ENCODE assay signal across 17 mouse cellular contexts in the genomic region with DNA sequence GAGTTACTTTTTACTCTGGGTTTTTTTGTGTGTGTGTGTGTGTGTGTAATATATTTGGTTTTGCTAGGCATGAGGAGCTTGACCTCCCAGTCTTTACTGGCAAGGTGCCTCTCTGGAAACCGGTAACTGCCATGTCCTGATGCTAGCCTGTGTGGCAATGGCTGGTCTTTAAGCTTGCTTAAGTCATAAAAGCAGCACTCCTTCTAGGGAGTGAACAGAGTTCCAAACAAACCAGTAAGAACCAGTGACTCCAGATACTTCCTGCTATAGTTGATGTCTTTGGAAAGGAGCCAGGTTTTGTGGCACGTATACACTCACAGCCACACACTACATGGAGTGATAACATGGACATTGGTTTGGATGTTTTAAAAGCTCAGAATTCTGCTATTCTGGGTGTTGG. TPM values are rescaled to one million over a fixed set of nuclear protein-coding genes. Genes with fewer than 3 reads are reported as not detected.
DNase-seq lines count a peak whose midpoint lies in the region; ATAC-seq and TF ChIP-seq lines count a peak whose summit lies in the region.
"Had no signal": no experiment of that assay in that cellular context is flagged by ENCODE, and none has a peak within 500 bp of the region (broad histone marks: within the 10 kb centered on the region; RNA-seq: fewer than 3 reads in every experiment).

No protein-coding gene starts in this region.

- TF ChIP-seq POLR2A in MEL (IDR thresholded peaks at IDR 0.05; ENCODE audit: control insufficient read depth in 1 of 2, insufficient read depth in 1 of 2, low read depth in 1 of 2, low read length in 2 of 2, poor library complexity in 1 of 2), result no peak
- TF ChIP-seq POLR2A in small intestine, adult 2 months (IDR thresholded peaks at IDR 0.05; ENCODE audit: low read depth, low read length), result no peak

- 65% methylated on average over 2 of the region's 2 CpGs for WGBS in lung, embryonic 14.5 days
- WGBS in small intestine, adult 2 months, result 18% methylated on average over 2 of the region's 2 CpGs

- H3K4me3 ChIP-seq in lung, embryonic 14.5 days (ENCODE audit: low read depth, low read length), result no peak overlapping the region
- H3K4me3 ChIP-seq in MEL (ENCODE audit: control insufficient read depth in 1 of 2, insufficient read depth in 1 of 2, low read depth in 2 of 2, low read length in 2 of 2), result no peak overlapping the region
- H3K4me3 ChIP-seq in small intestine, adult 2 months (ENCODE audit: low read depth, low read length), result no peak overlapping the region
- H3K4me3 ChIP-seq: hindbrain, embryonic 13.5 days; kidney, embryonic 15.5 days; limb, embryonic 13.5 days had no signal

- no peak for TF ChIP-seq EP300 in MEL (IDR thresholded peaks at IDR 0.05; ENCODE audit: low read depth in 1 of 2, low read length in 2 of 2)

- no peaks in the 10 kb centered on the region for H3K9me3 ChIP-seq in lung, embryonic 14.5 days (ENCODE audit: low read depth, low read length)
- no peaks in the 10 kb centered on the region for H3K9me3 ChIP-seq in MEL (replicated peaks; ENCODE audit: insufficient read depth, low read length)
- H3K9me3 ChIP-seq: hindbrain, embryonic 13.5 days; kidney, embryonic 15.5 days; limb, embryonic 13.5 days had no signal

- no peak for TF ChIP-seq RAD21 in MEL (IDR thresholded peaks at IDR 0.05; ENCODE audit: low read depth, low read length)

- TF ChIP-seq CTCF in lung, embryonic 14.5 days (IDR thresholded peaks at IDR 0.05; ENCODE audit: low read depth), result no peak
- no peak; a peak in 1 of 6 replicates for TF ChIP-seq CTCF in MEL (IDR thresholded peaks at IDR 0.05 in 2 of 3, conservative IDR thresholded peaks at IDR 0.05 in 1 of 3; ENCODE audit: control insufficient read depth in 1 of 3, insufficient read depth in 1 of 3, low read depth in 2 of 3, low read length in 3 of 3, poor library complexity in 1 of 3, severe bottlenecking in 1 of 3)
- no peak for TF ChIP-seq CTCF in small intestine, adult 2 months (IDR thresholded peaks at IDR 0.05; ENCODE audit: extremely low read depth, insufficient read length, insufficient replicate concordance, low read depth, low read length)

- no peaks in the 10 kb centered on the region for H3K36me3 ChIP-seq in lung, embryonic 14.5 days (ENCODE audit: insufficient read depth)
- peaks cover 15 to 16% of the 10 kb centered on the region in 2 experiments for H3K36me3 ChIP-seq in MEL (ENCODE audit: control insufficient read depth in 1 of 2, insufficient read depth in 2 of 2, low read length in 2 of 2)
- peaks cover 11% of the 10 kb centered on the region for H3K36me3 ChIP-seq in small intestine, adult 2 months (ENCODE audit: control insufficient read depth, insufficient read depth, low read length)

- H3K4me2 ChIP-seq in lung, embryonic 14.5 days, result no peak overlapping the region
- H3K4me2 ChIP-seq: hindbrain, embryonic 13.5 days; kidney, embryonic 15.5 days; limb, embryonic 13.5 days had no signal

- peak; percentile 36 for DNase-seq in lung, embryonic 14.5 days
- no peak for DNase-seq in lung, postnatal 36 days
- peak; percentile 80 for DNase-seq in MEL (ENCODE audit: low read depth, low spot score)
- DNase-seq in fat pad, adult 2 months (ENCODE audit: extremely low read depth, low read depth, low spot score), result peak; percentile 91
- no peak for DNase-seq in embryo, embryonic 10.5 days (ENCODE audit: low spot score)
- DNase-seq in kidney, postnatal 4 days, result no peak
- DNase-seq: adrenal gland, adult 2 months; cerebellum, adult 18-20 months; cerebellum, postnatal 14 days; embryo, embryonic 11 days; forebrain, postnatal 0 days; kidney, postnatal 36 days; lung, postnatal 4 days had no signal

- H3K27me3 ChIP-seq in lung, embryonic 14.5 days (ENCODE audit: insufficient read depth, low read length), result no peaks in the 10 kb centered on the region
- no peaks in the 10 kb centered on the region for H3K27me3 ChIP-seq in MEL (ENCODE audit: control insufficient read depth in 1 of 2, insufficient read depth in 2 of 2, low read length in 2 of 2)
- no peaks in the 10 kb centered on the region for H3K27me3 ChIP-seq in small intestine, adult 2 months (ENCODE audit: control insufficient read depth, insufficient read depth, low read length)
- H3K27me3 ChIP-seq: hindbrain, embryonic 13.5 days; kidney, embryonic 15.5 days; limb, embryonic 13.5 days had no signal

- H3K4me1 ChIP-seq in lung, embryonic 14.5 days (ENCODE audit: insufficient read depth), result 0 out of 2 replicates have a peak, but pooled peaks cover 7% of the 10 kb centered on the region
- peaks cover 0 to 4% of the 10 kb centered on the region in 2 experiments; a peak in 1 of 4 replicates for H3K4me1 ChIP-seq in MEL (ENCODE audit: control insufficient read depth in 1 of 2, insufficient read depth in 2 of 2, low read length in 2 of 2)
- H3K4me1 ChIP-seq in small intestine, adult 2 months (ENCODE audit: control insufficient read depth, insufficient read depth, insufficient read length, low read length), result peaks cover 11% of the 10 kb centered on the region

- no peak overlapping the region for H3K9ac ChIP-seq in lung, embryonic 14.5 days
- H3K9ac ChIP-seq in MEL (ENCODE audit: control insufficient read depth, low read depth, low read length, poor library complexity, severe bottlenecking), result no peak overlapping the region
- H3K9ac ChIP-seq: forebrain, postnatal 0 days; hindbrain, embryonic 13.5 days; kidney, embryonic 15.5 days; limb, embryonic 13.5 days had no signal

- no peak for ATAC-seq in lung, embryonic 14.5 days (ENCODE audit: insufficient read depth)
- ATAC-seq: forebrain, postnatal 0 days had no signal

- no peak overlapping the region for H3K27ac ChIP-seq in lung, embryonic 14.5 days (ENCODE audit: low read depth)
- no peak overlapping the region for H3K27ac ChIP-seq in MEL (ENCODE audit: control insufficient read depth, low read depth, low read length)
- H3K27ac ChIP-seq in small intestine, adult 2 months (ENCODE audit: insufficient read depth, low read depth, low read length), result 0 out of 2 replicates have a peak overlapping the region, but pooled peaks have one; percentile 12
- H3K27ac ChIP-seq: hindbrain, embryonic 13.5 days; kidney, embryonic 15.5 days; limb, embryonic 13.5 days had no signal

- peaks cover 69% of the 10 kb centered on the region for H3K79me2 ChIP-seq in MEL (ENCODE audit: control insufficient read depth, insufficient read depth, low read length, poor library complexity)

TF ChIP-seq in MEL, 35 proteins besides CTCF, POLR2A, EP300 and RAD21:
- no peak for TF ChIP-seq USF2 (IDR thresholded peaks at IDR 0.05; ENCODE audit: borderline replicate concordance in 1 of 2, insufficient read depth in 1 of 2, low read depth in 1 of 2, low read length in 2 of 2)
- TF ChIP-seq NELFE (IDR thresholded peaks at IDR 0.05; ENCODE audit: low read depth, low read length), result no peak
- no peak for TF ChIP-seq BHLHE40 (IDR thresholded peaks at IDR 0.05; ENCODE audit: borderline replicate concordance, low read depth, low read length)
- no peak for TF ChIP-seq SIN3A (IDR thresholded peaks at IDR 0.05; ENCODE audit: low read length)
- no peak for TF ChIP-seq GABPA (IDR thresholded peaks at IDR 0.05; ENCODE audit: low read depth, low read length)
- TF ChIP-seq ZKSCAN1 (IDR thresholded peaks at IDR 0.05; ENCODE audit: low read depth, low read length), result no peak
- no peak for TF ChIP-seq GATA1 (IDR thresholded peaks at IDR 0.05; ENCODE audit: low read depth, low read length)
- no peak for TF ChIP-seq NRF1 (IDR thresholded peaks at IDR 0.05; ENCODE audit: insufficient read depth, low read depth, low read length, poor library complexity, severe bottlenecking)
- TF ChIP-seq MYC (IDR thresholded peaks at IDR 0.05; ENCODE audit: low read depth, low read length), result no peak
- no peak for TF ChIP-seq ZNF384 (IDR thresholded peaks at IDR 0.05; ENCODE audit: low read depth, low read length)
- no peak for TF ChIP-seq USF1 (IDR thresholded peaks at IDR 0.05; ENCODE audit: low read depth, low read length)
- TF ChIP-seq E2F4 (IDR thresholded peaks at IDR 0.05; ENCODE audit: borderline replicate concordance, low read depth, low read length), result no peak
- TF ChIP-seq KAT2A (conservative IDR thresholded peaks at IDR 0.05; ENCODE audit: low read depth, low read length), result no peak
- no peak for TF ChIP-seq POLR2AphosphoS2 (IDR thresholded peaks at IDR 0.05; ENCODE audit: low read length)
- no peak for TF ChIP-seq MXI1 (IDR thresholded peaks at IDR 0.05; ENCODE audit: low read depth, low read length)

RNA-seq across cellular contexts. Expression of a gene that starts 24.2 kb away (rescaled TPM):
- 67.9 and 72.7 TPM in 2 replicates for polyA plus RNA-seq in lung, embryonic 14.5 days (2014; fragmentation: Nextera tagmentation; extraction: Ambion mirVana)
- 89.8 and 102 TPM in 2 replicates for total RNA-seq in MEL (2012; rRNA removed)
- polyA plus RNA-seq in MEL (2012; ENCODE audit: insufficient read depth in 1 of 2, insufficient read length in 2 of 2, low read depth in 1 of 2, low replicate concordance in 2 of 2, missing spikeins in 1 of 2), result 100 to 1,000 TPM in 1 of 2 experiments, 10 to 100 TPM in 1; 58.5 to 184 TPM
- polyA plus RNA-seq in small intestine, adult 2 months (2012; rRNA removed), result 38.7 and 59.2 TPM in 2 replicates

Comparison
In these comparisons a context has a peak if more than half of its experiments do, and no peak if none do; other contexts are left out.
1. DNase-seq: peak in lung, embryonic 14.5 days (single experiment), MEL (single experiment) and fat pad, adult 2 months (single experiment); none in lung, postnatal 36 days (single experiment), embryo, embryonic 10.5 days (single experiment) and kidney, postnatal 4 days (0 of 2).